Mouse (Mus musculus): ENCODE data around the gene Rad1.
"Not testable (repeated sequence)": the region's sequence is repeated elsewhere in the genome, so short reads cannot be mapped to it uniquely, and the experiment has no call there.

Rad1 gene

GRCm38 (mm10) chr15:10485484-10486364, at the start of gene Rad1, which contains the start of gene Brix1:
Gene Rad1 (plus strand): TSS chr15:10486018.
Gene Brix1 (minus strand): TSS chr15:10485947.
- peak; percentile 94 to 95 for DNase-seq

GRCm38 (mm10) chr15:10436893-10437292, 48.9 kb upstream of the Rad1 start:
- no peak for DNase-seq

DNA sequence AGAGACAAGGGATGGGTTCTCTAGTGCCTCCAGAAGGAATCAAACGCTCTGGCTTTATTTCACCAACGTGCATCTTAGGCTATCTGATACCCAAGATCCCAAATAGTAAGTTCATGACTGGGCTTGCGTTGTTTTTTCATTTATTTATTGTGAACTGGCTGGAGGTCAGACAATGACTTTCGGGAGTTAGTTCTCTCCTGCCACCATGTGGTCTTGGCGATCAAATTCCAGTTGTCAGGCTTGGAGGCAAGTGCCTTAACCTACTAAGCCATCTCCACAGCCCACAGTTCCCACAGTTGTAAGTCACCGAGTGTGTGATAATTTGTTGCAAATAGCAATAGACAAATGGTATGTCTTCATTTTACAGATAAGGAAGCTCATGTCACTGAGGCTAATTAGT, 45.9 kb upstream of the Rad1 start:
- DNase-seq: no peak

DNA sequence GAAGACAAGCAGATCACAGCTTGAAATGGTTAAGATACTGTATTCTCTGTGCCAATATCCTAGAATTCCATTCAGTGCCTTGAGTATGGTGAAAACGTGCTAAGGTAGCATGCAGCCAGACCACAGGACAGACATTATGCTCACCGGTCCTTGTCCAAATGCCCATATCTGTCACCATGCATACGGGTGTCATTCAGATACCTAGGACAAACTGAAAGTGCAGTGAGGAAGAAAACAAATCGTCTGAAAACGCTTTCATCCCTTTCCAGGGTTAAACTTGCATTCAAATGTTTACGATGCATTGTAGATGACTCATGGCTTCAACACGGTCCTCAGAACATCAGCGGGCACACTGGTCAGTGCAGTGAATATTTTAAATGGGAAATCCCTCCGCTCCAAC, 44.3 kb upstream of the Rad1 start:
- DNase-seq: no peak

DNA sequence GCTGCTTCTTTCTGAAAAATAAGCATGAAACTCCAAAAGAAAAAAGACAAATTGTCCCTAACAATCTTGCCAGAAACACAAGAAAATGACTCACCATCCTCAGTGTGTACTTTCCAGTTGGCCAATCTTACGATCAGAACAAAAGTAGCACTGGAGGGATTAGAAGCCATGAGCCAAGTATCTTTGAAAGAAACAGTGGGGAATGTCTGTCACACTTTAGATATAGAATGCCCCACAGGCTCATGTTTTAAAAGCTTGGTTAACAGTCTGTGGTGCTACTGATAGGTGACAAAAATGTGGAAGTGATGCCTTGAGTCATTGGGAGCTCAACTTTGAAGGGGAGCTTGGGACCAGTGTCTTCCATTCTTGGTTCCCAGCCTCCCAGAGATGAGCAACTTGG, 43.5 kb upstream of the Rad1 start:
- no peak for DNase-seq

DNA sequence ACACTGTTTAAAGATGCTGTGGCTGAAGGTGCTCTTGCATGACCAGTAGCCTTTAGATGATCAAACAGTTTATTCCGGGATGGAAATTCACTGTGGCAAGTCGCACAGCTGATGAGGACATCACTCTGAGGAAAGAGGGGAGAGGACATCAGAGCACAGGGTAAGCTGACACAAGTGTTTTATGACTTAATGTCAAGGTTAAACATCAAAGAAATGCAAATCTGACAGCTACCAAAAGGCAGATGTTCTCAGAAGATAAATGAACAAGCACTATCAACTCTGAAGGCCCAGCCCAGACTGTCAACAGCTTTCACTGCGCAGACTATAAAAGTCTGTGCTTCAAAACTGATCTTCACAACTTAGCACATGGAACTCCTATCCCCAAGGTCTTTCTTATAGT, 38.7 kb upstream of the Rad1 start:
- no peak for DNase-seq

GRCm38 (mm10) chr15:10460986-10461385, 24.8 kb upstream of the Rad1 start:
- no peak for DNase-seq

GRCm38 (mm10) chr15:10463555-10463954, 22.3 kb upstream of the Rad1 start:
- no peak for DNase-seq

DNA sequence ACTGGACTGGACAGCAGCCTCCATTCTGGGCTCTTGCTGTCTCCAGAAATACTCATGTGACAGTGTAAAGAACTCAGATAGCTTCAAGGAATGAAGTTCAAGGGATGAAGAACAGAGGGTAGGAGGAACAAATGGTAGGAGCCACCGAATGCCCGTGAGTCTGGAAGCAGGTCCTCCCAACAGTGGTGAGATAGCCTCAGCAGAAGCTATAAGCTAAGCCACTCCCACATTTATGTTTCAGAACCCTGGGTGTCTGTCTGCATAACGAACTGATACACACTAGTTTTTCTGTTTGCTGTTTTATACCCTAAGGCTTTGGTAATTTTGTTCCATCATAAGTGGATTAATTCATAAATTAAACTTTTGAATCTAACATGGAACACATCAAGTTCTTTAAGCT, 21.1 kb upstream of the Rad1 start:
- no peak for DNase-seq

DNA sequence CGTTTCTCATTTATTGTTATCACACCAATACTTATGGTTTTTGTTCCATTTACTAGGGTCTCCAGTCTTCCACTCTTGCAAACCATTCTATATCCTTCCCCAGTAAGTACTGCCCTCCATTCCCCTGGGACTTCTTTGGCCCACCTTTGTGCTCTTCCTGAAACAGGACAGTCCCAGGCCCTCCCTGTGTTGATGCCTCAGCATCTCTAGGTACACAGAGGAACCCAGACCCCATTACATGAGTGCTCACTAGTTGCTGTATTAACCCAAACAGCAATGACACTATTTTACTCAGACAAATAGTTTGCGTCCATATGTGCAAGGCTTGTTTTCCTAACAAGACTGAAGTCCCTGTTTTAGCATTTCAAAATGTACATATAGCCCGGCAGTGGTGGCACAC, 17.1 kb upstream of the Rad1 start:
- no peak for DNase-seq

DNA sequence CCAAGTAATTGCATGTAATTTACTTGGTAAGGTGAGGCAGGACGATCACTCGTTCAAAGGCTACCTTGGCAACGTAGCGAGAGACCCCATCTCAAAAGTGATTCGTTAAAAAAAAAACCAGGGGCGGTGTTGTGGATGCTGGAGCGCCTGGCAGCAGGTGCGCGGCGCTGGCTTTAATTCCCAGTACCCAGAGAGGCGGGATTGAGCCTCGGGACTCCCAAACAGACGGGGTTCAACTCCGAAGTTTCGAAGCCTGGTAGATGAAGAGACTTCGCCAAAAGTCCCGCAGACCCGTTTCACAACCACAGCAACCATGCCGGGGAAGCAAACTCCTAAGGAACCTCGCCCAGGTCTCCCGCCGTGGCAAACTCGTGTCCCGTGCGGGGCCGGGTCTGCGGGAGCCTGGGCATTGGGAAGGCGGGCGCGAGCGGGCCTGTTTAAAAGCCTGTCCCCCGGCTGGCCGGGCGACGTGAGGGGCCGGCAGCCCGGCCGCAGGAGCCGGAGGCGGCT, 16.1 kb upstream of the Rad1 start:
- peak in 1 of 2 experiments; percentile 19 for DNase-seq

- DNase-seq: peak; percentile 91 to 93
These were observed 15.5 kb upstream of the Rad1 start, which contains the start of gene Dnajc21 for GRCm38 (mm10) chr15:10470151-10470831. Gene Dnajc21 (minus strand): TSS chr15:10470516.

GRCm38 (mm10) chr15:10470941-10471340, 14.9 kb upstream of the Rad1 start:
- no peak for DNase-seq

- no peak for DNase-seq
These were observed 584 bp downstream of the Rad1 start for GRCm38 (mm10) chr15:10486365-10486839.

GRCm38 (mm10) chr15:10487246-10487645, 1.4 kb downstream of the Rad1 start:
- no peak for DNase-seq

- no peak for DNase-seq
These were observed 4.3 kb downstream of the Rad1 start for GRCm38 (mm10) chr15:10490101-10490500.

DNA sequence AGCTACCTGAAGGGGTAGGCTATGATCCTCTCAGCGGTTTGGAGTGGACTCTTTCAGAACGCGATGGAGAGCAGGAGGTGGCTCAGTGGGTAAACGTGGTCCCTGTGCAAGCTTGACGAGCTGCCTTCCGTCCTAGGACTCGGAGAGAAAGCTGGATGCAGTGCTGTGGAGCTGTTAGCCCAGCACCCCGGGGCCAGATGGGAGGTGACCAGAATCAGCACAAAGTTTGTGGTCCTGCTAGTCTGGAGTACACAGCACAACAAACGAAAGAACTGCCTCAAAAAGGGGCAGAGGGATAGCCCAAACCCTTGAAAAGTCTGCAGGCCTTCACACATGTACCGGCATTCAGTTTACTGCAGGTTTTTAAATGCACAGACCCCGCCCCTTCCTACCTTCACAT, 10.1 kb downstream of the Rad1 start:
- no peak for DNase-seq

DNA sequence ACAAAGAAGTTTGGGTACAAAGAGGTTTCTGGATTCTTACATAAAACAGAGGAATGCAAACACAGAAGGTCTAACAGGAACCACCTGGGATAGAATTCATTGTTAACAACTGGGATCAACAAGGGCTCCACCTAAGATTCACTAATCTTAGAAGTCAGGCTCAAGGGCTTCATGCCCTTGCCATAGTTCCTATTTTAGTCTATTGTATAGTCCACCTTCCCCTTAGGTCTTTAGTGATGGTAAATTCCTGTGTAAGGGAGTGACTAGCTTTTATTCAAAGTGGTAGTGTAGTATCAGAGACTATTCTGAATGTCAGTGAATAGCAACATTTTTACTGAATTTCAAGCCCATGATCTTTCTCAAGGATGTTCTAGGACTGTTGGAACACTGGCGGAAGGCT, 10.9 kb downstream of the Rad1 start:
- DNase-seq: not testable (repeated sequence)

DNA sequence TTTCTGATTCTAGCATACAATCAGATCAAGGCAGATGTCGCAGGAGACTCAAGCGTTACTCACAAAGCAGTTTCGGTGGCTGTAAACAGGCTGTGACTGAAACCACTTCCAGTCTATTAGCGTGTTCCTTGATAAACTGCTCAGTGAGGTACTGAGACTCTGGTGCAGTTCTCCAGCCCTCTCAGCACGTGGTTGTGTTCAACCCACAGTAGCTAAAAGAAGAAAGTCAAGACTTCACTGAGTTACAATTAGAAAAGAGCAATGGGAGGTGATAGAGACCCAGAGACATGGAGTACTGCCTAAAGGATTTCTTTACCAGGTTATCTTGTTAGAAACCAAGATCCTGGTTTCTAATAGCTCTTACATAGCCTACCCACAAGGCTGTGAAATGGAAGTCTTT, 13.8 kb downstream of the Rad1 start:
- no peak for DNase-seq

GRCm38 (mm10) chr15:10500035-10500434, 14.2 kb downstream of the Rad1 start:
- DNase-seq: no peak

DNA sequence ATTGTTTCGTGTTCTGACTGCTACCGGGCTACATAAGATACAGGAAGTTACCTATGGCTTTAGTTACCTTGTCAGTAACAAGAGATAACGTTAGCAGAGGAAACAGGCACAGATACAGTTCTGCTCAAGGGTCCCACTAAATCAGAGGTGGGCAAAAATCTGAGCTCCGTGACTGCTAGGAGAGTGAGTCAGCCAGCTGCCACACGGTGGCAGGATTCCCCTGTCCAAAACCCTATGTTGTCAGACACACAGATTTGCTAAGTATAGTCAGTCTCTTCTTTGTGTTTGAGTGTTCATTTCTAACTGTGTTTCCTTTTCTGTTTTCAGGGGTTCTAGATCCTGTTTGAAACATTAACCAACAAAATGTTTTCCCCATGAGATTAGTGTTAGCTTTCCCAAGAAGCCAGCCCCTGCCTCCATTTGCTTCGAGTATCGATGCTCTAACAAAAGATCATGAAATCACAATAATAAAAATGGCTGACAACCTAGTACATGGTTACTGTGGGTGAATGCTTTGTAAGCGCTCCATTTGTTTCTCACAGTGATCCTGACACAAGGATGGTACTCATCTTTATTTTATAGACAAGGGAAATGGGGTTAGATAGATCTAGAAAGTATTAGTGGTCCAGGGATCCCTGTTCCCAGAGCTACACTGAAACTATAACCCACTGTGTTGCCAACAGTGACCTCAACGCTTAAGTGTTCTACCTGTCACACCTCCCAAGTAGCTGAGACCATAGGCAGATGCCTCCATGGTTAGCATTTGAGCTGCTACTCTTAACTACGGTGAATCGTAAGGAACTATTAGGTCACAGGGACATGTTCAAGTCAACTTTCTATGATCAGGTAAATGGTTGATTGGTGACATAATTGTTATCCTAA, 15.3 kb downstream of the Rad1 start:
- DNase-seq: no peak

DNA sequence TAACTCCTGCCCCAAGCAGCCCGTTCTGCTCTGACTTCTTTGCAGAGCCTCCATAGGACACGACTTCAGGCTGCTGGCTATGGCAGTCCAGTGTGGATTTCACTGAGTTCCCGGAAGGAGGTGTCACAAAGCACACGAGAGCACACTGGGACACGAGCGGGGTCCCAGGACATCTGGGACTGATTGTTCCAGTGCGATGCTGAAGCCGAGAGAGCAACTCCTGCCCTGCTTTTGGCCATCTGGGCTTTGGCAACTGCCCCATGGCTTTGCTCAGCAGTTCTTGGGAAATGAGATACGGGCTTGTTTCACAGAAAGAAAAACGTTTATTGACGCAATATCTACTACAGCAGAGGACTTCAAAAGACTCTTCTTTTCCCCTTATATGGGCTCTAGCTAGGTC, 20.3 kb downstream of the Rad1 start:
- DNase-seq: no peak

- no peak for DNase-seq
These were observed 29.3 kb downstream of the Rad1 start for GRCm38 (mm10) chr15:10515166-10515565.

Measured in lung, adult 18-20 months (tissue).